Mouse (Mus musculus) olfactory bulb, adult 2 months (tissue): Measurements from ENCODE around the gene Itga11.

ENCODE experiments used
- CTCF ChIP-seq: fragments of 200-500 bp; IDR thresholded peaks from 2 replicates; pipeline ENCODE4 v1.5.1; 2012; ENCODE audit warnings: low read depth, mild to moderate bottlenecking, low read length, moderate library complexity; ENCODE audit not compliant: insufficient read depth
- POLR2A ChIP-seq: fragments of 200-500 bp; IDR thresholded peaks from 2 replicates; pipeline ENCODE4 v1.6.1; 2012; ENCODE audit warnings: mild to moderate bottlenecking, low read depth, low read length, moderate library complexity; ENCODE audit not compliant: insufficient read depth

DNA sequence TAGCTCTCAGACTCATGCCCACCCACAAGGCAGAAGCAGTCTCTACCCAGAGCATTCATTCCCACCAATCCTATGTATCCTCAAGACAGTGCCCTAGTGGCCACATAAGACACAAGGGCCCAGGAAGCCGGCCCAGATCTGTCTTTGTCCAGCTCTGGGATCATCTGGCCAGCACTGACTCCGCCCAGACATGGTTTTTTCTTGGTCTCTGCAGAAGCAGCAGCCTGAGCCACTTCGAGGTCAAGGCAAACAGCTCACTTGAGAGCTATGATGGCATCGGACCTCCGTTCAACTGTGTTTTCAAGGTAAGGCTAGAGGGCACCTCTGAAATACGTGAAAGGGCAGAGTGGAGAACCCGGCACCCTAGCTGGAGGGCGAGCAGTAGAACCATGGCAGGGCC lies 95.1 kb downstream of the Itga11 start:
- TF ChIP-seq CTCF, result no peak
- TF ChIP-seq POLR2A, result no peak
